Mouse (Mus musculus): Measurements from ENCODE around the gene Zbtb12. TPM values are rescaled to one million over a fixed set of nuclear protein-coding genes. Genes with fewer than 3 reads are reported as not detected.
"Not testable (repeated sequence)": the region's sequence is repeated elsewhere in the genome, so short reads cannot be mapped to it uniquely, and the experiment has no call there.

The Zbtb12 gene
- total RNA-seq, 1 experiment from 2014 or later = 0.57 TPM

- no peak for ATAC-seq (replicated peaks; ENCODE audit: insufficient number of reproducible peaks, low FRiP score, low TSS enrichment, poor library complexity, severe bottlenecking)
These were observed 18.3 kb downstream of the Zbtb12 start for GRCm38 (mm10) chr17:34897373-34898159.

DNA sequence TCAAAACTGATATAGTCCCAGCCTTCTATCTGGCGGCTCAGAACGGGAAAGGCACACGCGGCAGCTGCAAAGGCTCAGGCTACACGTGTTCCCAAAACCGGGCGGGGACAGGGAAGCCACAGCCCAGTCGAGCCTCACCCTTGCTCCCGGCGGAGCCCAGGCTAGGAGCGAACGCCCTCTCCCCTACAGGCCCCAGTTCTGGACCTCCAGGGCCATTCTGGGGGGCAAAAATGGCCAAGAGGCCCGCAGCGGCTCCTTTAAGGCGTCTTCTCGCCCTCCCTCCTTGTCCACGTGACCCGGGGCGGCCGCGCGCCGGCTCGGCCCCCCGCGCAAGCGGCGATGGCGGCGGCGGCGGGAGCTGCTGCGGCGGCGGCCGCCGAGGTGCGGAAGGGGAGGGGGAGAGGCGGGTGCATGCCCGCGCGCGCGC, 18.9 kb downstream of the Zbtb12 start, which contains the start of the genes C2 and Ehmt2:
Gene C2 (minus strand): TSS at position 106 of the 427 bp plus-strand sequence.
Gene Ehmt2 (plus strand): TSS at position 310 of the 427 bp plus-strand sequence.
- peak; percentile 22 for ATAC-seq (replicated peaks; ENCODE audit: insufficient number of reproducible peaks, low FRiP score, low TSS enrichment, poor library complexity, severe bottlenecking)

GRCm38 (mm10) chr17:34898706-34899052, 19.4 kb downstream of the Zbtb12 start:
- no peak for ATAC-seq (replicated peaks; ENCODE audit: insufficient number of reproducible peaks, low FRiP score, low TSS enrichment, poor library complexity, severe bottlenecking)

- ATAC-seq (replicated peaks; ENCODE audit: insufficient number of reproducible peaks, low FRiP score, low TSS enrichment, poor library complexity, severe bottlenecking) = no peak
These were observed 20.0 kb downstream of the Zbtb12 start for GRCm38 (mm10) chr17:34899053-34899889.

- peak; percentile 40; the same call in 1 of the 2 replicates for ATAC-seq (replicated peaks; ENCODE audit: insufficient number of reproducible peaks, low FRiP score, low TSS enrichment, poor library complexity, severe bottlenecking)
These were observed 20.6 kb downstream of the Zbtb12 start for GRCm38 (mm10) chr17:34899890-34900243.

DNA sequence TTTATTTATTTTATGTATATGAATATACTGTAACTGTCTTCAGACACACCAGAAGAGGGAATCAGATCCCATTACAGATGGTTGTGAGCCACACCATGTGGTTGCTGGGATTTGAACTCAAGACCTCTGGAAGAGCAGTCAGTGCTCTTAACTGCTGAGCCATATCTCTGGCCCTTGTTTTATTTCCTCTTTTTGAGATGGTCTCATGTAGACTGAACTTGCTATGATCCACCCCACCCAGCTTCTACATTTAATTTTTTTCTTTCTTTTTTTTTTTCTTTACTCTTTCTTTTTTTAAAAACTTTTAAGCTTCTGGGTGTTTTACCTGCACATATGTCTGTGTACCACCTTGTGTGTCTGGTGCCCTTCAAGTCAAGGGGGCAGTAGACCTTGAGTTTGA, 21.5 kb downstream of the Zbtb12 start:
- not testable (repeated sequence) for ATAC-seq (replicated peaks; ENCODE audit: insufficient number of reproducible peaks, low FRiP score, low TSS enrichment, poor library complexity, severe bottlenecking)

DNA sequence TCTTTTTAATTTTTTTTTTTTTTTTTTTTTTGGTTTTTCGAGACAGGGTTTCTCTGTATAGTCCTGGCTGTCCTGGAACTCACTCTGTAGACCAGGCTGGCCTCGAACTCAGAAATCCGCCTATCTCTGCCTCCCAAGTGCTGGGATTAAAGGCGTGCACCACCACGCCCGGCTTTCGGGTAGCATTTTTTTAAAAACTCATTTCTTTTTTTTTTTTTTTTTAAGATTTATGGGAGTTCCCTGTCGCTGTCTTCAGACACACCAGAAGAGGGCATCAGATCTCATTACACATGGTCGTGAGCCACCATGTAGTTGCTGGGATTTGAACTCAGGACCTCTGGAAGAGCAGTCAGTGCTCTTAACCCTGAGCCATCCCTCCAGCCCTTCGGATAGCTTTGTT, 22.7 kb downstream of the Zbtb12 start:
- not testable (repeated sequence) for ATAC-seq (replicated peaks; ENCODE audit: insufficient number of reproducible peaks, low FRiP score, low TSS enrichment, poor library complexity, severe bottlenecking)

DNA sequence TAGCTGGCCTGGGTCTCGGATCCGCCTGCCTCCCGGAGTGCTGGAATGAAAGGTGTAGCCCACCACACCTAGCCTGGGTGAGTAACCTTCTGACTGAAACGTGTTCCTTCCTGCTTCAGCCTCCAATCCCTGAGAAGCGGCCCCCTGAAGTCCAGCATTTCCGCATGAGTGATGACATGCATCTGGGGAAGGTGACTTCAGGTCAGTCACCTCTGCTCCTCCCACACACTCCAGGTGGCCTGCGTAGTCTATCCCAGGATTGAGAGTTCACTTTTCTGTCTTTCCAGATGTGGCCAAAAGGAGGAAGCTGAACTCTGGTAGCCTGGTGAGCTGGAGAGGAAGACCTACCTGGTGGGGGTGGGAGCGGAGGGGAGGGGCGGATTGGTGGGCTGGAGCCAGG, 23.6 kb downstream of the Zbtb12 start:
- no peak for ATAC-seq (replicated peaks; ENCODE audit: insufficient number of reproducible peaks, low FRiP score, low TSS enrichment, poor library complexity, severe bottlenecking)

- ATAC-seq (replicated peaks; ENCODE audit: insufficient number of reproducible peaks, low FRiP score, low TSS enrichment, poor library complexity, severe bottlenecking) = no peak
These were observed 31.7 kb downstream of the Zbtb12 start for GRCm38 (mm10) chr17:34910982-34911381.

DNA sequence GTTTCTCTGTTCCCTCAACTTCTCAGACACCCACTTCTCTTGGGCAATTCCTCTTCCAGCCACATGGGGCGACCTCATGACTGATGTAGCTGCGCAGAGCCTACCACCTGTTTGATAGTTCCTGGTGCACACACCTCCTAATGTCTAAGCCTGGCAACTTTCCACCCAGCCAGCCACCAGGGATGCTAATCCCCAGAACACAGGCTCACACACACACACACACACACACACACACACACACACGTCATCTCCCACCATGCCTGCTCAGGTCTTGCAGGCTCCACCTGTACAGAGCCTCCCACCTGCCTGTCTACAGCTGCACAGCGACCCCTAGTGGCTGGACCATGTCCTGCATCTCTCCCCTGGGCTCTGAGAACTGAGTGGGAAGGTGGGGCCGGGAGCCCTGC, 32.7 kb downstream of the Zbtb12 start:
- ATAC-seq (replicated peaks; ENCODE audit: insufficient number of reproducible peaks, low FRiP score, low TSS enrichment, poor library complexity, severe bottlenecking) = peak; percentile 72

DNA sequence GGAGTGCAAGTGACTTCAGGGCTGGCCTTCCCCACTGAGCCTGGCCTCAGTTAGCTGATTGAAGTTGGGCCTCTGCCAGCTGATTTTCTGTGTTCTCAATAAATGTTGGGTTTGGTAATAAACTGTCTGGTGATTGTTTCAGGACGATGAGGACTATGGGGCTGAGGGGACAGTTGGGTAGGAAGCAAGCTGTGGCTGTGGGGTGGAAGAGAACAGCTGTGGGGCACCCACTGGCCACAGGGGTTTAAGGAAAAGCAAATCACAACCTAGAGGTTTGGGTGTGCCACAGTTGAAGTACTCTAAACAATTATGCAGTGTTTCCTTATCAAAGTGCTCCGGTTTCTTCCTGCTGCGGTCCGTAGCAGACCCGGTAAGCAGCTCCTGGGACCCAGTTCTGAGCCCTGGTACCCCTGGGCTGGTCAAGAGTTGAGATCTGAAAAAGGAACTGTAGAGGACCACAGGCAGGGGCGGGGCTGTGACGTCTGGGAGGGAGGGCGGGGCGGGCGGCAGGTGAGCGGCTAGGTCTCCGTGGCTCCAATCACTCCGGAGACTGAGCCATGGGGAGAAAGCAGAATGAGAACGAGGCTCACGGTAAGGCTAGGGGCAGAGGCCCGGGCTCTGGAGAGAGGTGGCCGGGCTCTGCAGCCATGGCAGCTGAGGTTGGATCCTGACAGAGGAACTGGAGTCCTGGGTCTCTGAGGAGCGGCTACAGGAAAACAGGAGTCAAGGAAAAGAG, 34.8 kb downstream of the Zbtb12 start, which contains the start of gene Slc44a4:
Gene Slc44a4 (plus strand): TSS at position 537 of the 736 bp plus-strand sequence.
- no peak for ATAC-seq (replicated peaks; ENCODE audit: insufficient number of reproducible peaks, low FRiP score, low TSS enrichment, poor library complexity, severe bottlenecking)

DNA sequence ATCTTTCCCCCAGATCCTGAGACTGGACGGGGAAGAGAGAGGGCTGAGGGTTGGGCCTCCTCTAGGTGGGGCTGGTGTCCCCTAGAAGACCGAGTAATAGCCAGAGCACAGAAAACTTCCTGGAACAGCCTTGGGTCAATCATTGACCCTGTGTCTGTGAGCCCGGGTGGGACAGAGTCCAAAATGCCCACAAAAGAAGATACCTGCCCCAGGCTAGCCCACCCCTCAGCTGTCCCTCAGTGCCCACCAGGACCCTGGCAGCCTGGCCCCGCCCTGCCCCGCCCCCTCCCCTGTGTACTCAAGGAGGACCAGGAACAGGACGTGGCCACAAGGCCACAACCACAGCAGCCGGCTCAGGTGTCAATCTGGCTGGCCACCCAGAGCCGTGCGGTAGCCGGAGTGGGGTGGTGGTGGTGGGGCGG, 36.1 kb downstream of the Zbtb12 start:
- no peak for ATAC-seq (replicated peaks; ENCODE audit: insufficient number of reproducible peaks, low FRiP score, low TSS enrichment, poor library complexity, severe bottlenecking)

DNA sequence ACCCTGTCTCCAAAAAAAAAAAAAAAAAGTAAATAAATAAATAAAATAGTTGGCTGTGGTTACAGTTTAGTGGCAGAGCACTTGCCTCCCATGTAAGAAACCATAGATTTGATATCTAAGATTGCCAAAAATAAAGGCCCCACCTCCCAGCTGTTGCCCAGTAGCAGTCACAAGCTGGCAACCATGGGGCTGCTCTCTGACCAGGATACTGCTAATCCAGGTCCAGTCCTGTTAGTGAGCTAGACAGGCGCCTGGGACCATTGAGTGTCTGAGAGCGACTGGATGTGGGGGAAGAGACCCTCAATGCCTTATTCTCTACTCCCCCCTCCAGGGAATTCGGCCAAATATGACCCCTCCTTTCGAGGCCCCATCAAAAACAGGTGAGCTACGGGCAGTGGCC, 37.0 kb downstream of the Zbtb12 start:
- no peak for ATAC-seq (replicated peaks; ENCODE audit: insufficient number of reproducible peaks, low FRiP score, low TSS enrichment, poor library complexity, severe bottlenecking)

GRCm38 (mm10) chr17:34917188-34917587, 37.9 kb downstream of the Zbtb12 start:
- no peak for ATAC-seq (replicated peaks; ENCODE audit: insufficient number of reproducible peaks, low FRiP score, low TSS enrichment, poor library complexity, severe bottlenecking)

- no peak for ATAC-seq (replicated peaks; ENCODE audit: insufficient number of reproducible peaks, low FRiP score, low TSS enrichment, poor library complexity, severe bottlenecking)
These were observed 43.7 kb downstream of the Zbtb12 start for GRCm38 (mm10) chr17:34922939-34923338.

DNA sequence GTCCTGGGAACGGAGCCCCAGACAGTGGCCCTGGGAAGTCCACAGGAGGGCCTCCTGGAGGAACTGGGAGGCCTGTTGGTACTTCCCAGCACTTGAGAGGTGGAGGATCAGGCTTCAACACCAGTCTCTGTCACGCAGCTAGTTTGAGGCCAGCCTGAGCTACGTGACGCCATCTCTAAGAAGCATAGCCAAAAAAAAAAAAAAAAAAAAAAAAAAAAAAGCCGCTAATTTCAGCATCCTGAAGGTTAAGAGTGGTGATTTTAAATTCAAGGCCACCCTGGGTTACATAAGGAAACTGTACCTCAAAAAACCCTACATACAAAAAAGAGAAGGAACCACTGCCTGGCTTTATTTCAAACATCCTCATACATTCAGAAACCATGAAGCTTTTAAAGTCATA, 45.0 kb downstream of the Zbtb12 start:
- ATAC-seq (replicated peaks; ENCODE audit: insufficient number of reproducible peaks, low FRiP score, low TSS enrichment, poor library complexity, severe bottlenecking) = no peak

DNA sequence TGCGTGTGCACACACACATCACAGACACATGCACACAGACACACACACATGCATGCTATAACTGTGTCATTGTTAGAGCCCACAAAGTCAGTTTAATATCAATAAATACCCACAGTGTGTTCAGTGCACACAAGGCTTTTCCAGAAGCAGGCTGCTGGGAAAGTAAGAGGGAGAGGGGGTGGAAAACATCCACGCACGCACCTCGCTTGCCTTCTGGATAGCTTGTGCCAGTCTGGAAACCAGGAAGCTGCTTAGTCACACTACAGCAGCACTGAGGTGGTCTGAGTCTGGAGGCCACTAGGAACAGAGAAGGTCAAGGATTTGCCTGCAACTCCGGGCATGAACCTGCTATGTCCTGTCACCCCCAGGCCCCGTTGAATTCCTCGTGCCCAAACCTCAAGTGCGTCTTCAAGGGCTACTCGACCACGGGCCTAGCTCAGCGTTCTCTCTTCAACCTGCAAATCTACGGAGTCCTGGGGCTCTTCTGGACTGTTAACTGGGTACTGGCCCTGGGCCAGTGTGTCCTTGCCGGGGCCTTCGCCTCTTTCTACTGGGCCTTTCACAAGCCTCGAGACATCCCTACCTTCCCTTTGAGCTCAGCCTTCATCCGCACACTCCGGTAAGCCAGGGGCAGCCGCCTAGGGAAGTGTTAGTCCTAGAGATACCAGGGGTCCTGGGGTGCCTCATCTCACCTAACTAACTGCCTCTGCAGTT, 48.2 kb downstream of the Zbtb12 start:
- ATAC-seq (replicated peaks; ENCODE audit: insufficient number of reproducible peaks, low FRiP score, low TSS enrichment, poor library complexity, severe bottlenecking) = no peak

DNA sequence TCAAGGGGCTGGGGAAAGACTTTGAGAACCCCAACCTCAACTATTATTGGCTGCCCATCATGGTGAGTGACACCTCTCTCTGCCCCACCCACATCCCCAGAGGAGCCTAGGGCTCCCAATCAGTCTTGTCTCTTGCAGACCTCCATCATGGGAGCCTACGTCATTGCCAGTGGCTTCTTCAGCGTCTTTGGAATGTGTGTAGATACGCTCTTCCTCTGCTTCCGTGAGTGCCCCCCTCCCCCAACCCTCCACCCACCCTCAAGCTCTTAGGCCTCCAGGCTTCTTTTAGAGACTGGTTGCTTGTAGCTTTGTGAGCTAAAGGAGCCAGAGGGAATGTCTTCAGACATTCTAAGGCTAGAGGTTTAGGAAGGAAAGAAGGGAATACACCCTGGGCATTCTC, 49.6 kb downstream of the Zbtb12 start:
- no peak for ATAC-seq (replicated peaks; ENCODE audit: insufficient number of reproducible peaks, low FRiP score, low TSS enrichment, poor library complexity, severe bottlenecking)
